Mouse (Mus musculus) thymus, adult 2 months (tissue): ENCODE measurements around the gene E130309D02Rik. TPM values are rescaled to one million over a fixed set of nuclear protein-coding genes. Genes with fewer than 3 reads are reported as not detected.

Experiments
- DNase-seq: peaks from one replicate; pipeline ENCODE4 v3.0.0; 2021
- H3K27ac ChIP-seq: fragments of 200-500 bp; 2 replicates; pipeline ENCODE4 v1.5.1; 2012; ENCODE audit warnings: low read length, control low read depth; ENCODE audit not compliant: control insufficient read depth, insufficient read depth
- H3K27me3 ChIP-seq: fragments of 200-500 bp; 2 replicates; pipeline ENCODE4 v1.6.1; 2012; ENCODE audit warnings: mild to moderate bottlenecking, low read length, moderate library complexity, mixed read lengths; ENCODE audit not compliant: control insufficient read depth, insufficient read depth
- H3K36me3 ChIP-seq: fragments of 200-500 bp; 2 replicates; pipeline ENCODE4 v1.6.1; 2012; ENCODE audit warnings: mild to moderate bottlenecking, low read length, moderate library complexity; ENCODE audit not compliant: control insufficient read depth, insufficient read depth
- H3K4me1 ChIP-seq: fragments of 200-500 bp; replicated peaks from 2 replicates; pipeline ENCODE4 v1.6.1; 2012; ENCODE audit warnings: low read length; ENCODE audit not compliant: control insufficient read depth, insufficient read depth
- H3K4me3 ChIP-seq: fragments of 200-500 bp; 2 replicates; pipeline ENCODE4 v1.5.1; 2012; ENCODE audit warnings: mild to moderate bottlenecking, low read length, control low read depth, moderate library complexity; ENCODE audit not compliant: control insufficient read depth, insufficient read depth
- CTCF ChIP-seq: fragments of 200-500 bp; IDR thresholded peaks from 2 replicates; pipeline ENCODE4 v1.5.1; 2012; ENCODE audit warnings: mild to moderate bottlenecking, control low read depth, low read length, moderate library complexity, borderline replicate concordance; ENCODE audit not compliant: control insufficient read depth, poor library complexity, insufficient read depth; ENCODE audit errors: extremely low read depth
- POLR2A ChIP-seq: fragments of 200-500 bp; IDR thresholded peaks from 2 replicates; pipeline ENCODE4 v1.6.1; 2012; ENCODE audit warnings: mild to moderate bottlenecking, low read length, control low read depth, moderate library complexity; ENCODE audit not compliant: control insufficient read depth, poor library complexity, insufficient read depth; ENCODE audit errors: extremely low read depth
- WGBS: fragments of 180-500 bp; shearing (Covaris S2); methylation state at CpG from one replicate; pipeline ENCODE4 v1.1.7; 2018; 5-methylcytosine and 5-hydroxymethylcytosine counted together
- polyA plus RNA-seq: library from polyadenylated mRNA; depleted of rRNA; stranded (reverse); fragments of >200 nt; gene quantifications from 2 replicates; pipeline ENCODE4 v1.2.3, GENCODE M21; 2012

The E130309D02Rik gene
- polyA plus RNA-seq, 1 experiment: 65.3 TPM

DNA sequence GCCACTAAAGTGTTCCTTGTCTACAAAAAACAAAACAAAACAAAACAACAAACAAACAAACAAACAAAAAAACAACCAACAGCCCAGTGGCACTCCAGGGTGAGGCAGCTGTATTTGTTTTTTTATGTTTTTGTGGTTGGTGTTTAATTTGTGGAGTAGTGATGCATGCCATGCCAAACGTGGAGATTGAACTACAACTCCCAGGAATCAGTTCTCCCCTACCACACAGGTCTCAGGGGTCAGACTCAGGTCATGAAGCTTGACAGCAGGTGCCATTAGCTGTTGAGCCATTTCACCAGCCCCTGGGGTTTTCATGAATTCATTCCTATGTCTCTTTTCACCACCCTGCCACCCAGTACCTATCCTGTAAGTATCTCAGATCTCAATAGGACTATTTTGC lies 49.8 kb downstream of the E130309D02Rik start:
- peaks cover 14% of the 10 kb centered on the region for H3K4me1 ChIP-seq
- 77% methylated on average over 1 of the region's 1 CpGs for WGBS
- no peak overlapping the region for H3K27ac ChIP-seq
- no peaks in the 10 kb centered on the region for H3K36me3 ChIP-seq
- DNase-seq: no peak
- no peak overlapping the region for H3K4me3 ChIP-seq
- no peaks in the 10 kb centered on the region; the same call in 1 of the 2 replicates for H3K27me3 ChIP-seq
- no peak for TF ChIP-seq POLR2A
- no peak for TF ChIP-seq CTCF

DNA sequence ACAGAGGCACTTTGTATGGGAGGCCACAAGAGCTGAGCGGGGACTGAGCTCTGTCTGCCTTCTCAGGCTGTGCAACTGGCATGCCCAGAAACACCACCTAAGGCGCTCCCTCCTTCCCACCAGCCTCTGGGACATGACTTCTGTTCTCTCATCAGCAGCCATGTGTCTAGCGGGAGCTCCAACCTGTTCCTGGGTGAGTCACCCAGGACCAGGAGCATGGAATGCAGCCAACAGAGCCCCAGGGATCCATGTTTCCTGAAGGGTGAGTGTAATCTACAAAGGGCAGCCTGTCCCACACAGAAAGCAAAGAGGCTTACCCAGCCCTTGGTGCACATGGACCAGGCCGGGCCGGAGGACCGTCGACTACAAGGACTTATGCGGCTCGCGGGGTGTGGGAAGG lies 50.5 kb downstream of the E130309D02Rik start:
- Histone ChIP-seq H3K27ac (no peak overlapping the region), H3K27me3 (no peaks in the 10 kb centered on the region; the same call in 1 of the 2 replicates), H3K36me3 (no peaks in the 10 kb centered on the region), H3K4me1 (peaks cover 10% of the 10 kb centered on the region), H3K4me3 (no peak overlapping the region)
- WGBS: 98% methylated on average over 10 of the region's 10 CpGs
- no peak for TF ChIP-seq CTCF
- no peak for TF ChIP-seq POLR2A
- DNase-seq: no peak

DNA sequence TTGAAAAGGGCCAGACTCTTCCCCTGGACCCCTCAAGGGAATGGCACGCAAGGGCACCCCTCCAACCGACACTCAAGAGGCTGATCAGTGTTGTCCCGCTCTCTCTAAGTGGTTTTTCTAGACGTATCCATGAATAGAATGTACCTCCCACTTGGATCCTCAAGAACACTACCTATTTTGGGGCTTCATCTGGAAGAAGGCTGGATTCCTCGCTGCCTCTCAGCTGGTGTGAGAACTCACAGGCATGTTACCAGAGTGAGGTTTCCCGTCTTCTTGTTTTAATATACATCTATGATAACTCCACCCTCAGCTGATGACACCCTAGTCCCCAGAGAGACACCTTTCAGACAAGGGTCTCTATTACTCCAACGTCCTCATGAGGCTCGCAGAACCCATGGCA lies 53.5 kb downstream of the E130309D02Rik start:
- H3K27me3 ChIP-seq: no peaks in the 10 kb centered on the region
- WGBS: 96% methylated on average over 8 of the region's 8 CpGs
- TF ChIP-seq CTCF (no peak), POLR2A (no peak)

DNA sequence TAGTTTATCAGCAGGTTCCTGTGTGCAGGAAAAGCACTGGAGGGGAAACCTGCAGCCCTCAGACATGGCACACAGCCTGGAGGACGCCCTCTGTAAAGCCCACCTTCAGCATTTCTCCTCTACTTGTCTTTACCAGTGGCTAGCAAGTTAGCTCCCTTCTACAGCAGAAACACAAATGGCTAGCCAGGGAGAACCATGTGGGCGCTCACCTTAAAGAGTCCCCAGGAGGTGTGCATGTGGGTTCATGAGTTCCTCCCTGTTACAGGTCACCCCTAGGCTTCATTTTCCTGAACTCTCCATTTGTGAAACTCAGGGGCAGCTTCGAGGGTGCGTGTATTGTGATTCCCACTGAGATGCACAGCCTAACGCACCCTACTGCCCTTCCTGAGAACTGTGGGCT lies 59.4 kb downstream of the E130309D02Rik start:
- Histone ChIP-seq H3K36me3 (no peaks in the 10 kb centered on the region), H3K4me1 (no peaks in the 10 kb centered on the region; the same call in 1 of the 2 replicates), H3K27ac (no peak overlapping the region), H3K4me3 (no peak overlapping the region), H3K27me3 (peaks cover 14% of the 10 kb centered on the region; the same call in 1 of the 2 replicates)
- WGBS: 94% methylated on average over 5 of the region's 5 CpGs
- DNase-seq: no peak
- TF ChIP-seq POLR2A (no peak), CTCF (no peak)

More for the DNA sequence above, 53.5 kb downstream of the E130309D02Rik start:
- H3K36me3 ChIP-seq: no peaks in the 10 kb centered on the region
- H3K27ac ChIP-seq: no peak overlapping the region
- H3K4me3 ChIP-seq: no peak overlapping the region
- DNase-seq: no peak
- H3K4me1 ChIP-seq: no peaks in the 10 kb centered on the region

DNA sequence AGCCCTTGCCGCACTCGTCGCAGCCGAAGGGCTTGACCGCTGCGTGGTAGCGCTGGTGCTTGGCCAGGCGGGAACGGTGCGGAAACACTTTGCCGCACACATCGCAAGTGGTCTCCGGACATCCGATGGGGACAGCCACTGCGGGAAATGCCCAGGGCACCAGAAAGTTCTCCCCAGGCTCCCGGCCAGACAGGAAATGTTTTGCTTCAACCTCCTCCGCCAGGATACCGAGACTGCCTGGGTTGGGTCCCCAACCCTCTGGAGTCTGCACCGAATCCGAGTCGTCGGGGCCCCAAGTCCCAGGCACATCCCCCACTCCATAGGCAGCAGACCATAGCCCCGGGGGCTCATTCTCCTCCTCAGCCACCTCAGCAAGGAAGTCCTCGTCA lies 60.0 kb downstream of the E130309D02Rik start:
- no peak for DNase-seq

DNA sequence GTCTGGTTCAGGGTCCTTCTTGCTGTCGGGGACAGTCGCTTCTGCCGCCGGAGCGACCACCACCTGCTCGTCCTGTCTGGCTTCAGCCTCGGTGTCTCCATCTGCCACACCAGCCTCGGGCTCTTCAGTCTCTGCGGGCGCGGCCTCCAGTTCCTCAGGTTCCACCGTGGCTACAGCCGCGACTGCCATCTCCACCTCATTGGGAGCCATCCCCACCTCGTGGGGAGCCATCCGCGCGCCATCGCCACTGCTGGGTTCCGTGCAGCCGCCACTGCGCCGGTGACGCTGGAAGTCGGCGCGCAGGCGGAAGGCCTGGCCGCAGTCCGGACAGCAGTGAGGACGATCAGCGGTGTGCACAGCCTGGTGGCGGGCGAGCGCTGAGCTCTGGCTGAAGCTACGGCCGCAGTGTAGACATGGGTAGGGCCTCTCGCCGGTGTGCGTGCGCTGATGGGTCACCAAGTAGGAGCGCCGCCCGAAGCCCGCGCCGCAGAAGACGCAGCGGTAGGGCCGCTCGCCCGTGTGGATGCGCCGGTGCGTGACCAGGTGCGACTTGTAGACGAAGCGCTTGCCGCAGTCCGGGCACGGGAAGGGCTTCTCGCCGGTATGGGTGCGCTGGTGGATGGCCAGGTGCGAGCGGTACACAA lies 60.6 kb downstream of the E130309D02Rik start:
- peaks cover 14% of the 10 kb centered on the region; the same call in 1 of the 2 replicates for H3K27me3 ChIP-seq
- no peak for TF ChIP-seq POLR2A
- no peak for TF ChIP-seq CTCF

More for the DNA sequence above, 60.0 kb downstream of the E130309D02Rik start:
- no peak for TF ChIP-seq POLR2A
- no peak for TF ChIP-seq CTCF
- peaks cover 14% of the 10 kb centered on the region; the same call in 1 of the 2 replicates for H3K27me3 ChIP-seq
- H3K4me1 ChIP-seq: no peaks in the 10 kb centered on the region; the same call in 1 of the 2 replicates
- no peak overlapping the region for H3K4me3 ChIP-seq
- H3K27ac ChIP-seq: no peak overlapping the region
- 42% methylated on average over 24 of the region's 24 CpGs for WGBS
- H3K36me3 ChIP-seq: no peaks in the 10 kb centered on the region

More for the DNA sequence above, 60.6 kb downstream of the E130309D02Rik start:
- Histone ChIP-seq H3K36me3 (no peaks in the 10 kb centered on the region), H3K27ac (no peak overlapping the region), H3K4me1 (no peaks in the 10 kb centered on the region; the same call in 1 of the 2 replicates), H3K4me3 (no peak overlapping the region)
- 36% methylated on average over 66 of the region's 66 CpGs for WGBS
- no peak for DNase-seq
